Mouse (Mus musculus): ENCODE measurements at regions not wholly inside any gene's neighbourhood (a gene's known extent, or its start where the extent isn't known, plus 50 kb on each side); places are given as distances from the start of the nearest gene placed in this dataset.

DNA sequence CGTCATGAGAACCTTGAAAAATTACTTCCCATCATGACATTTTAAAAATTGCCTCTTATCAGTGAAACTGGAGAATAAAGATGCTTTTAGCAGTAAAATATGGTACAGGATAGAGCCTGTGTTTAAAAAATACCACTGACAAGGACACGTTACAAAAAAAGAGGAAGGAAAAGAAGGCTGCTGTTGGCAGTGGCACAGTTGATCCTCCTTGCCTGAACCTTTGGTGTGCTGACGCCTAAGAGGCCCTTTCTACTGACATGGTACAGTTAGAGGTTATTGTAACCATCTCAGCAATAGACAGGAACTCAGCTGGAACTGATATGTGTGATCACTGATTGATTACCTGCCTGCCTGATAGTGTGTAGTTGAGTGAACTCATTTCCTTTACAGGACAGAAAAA, 75.3 kb upstream of the Tbca start:
- peaks cover 55% of the 10 kb centered on the region for H3K27me3 ChIP-seq (replicated peaks; ENCODE audit: control insufficient read depth, insufficient read depth, low read length)
- H3K4me2 ChIP-seq (replicated peaks; ENCODE audit: low read depth) = no peak overlapping the region
- WGBS = 66% methylated on average over 3 of the region's 3 CpGs
- no peak for ATAC-seq
- no peak overlapping the region for H3K27ac ChIP-seq (ENCODE audit: low read depth, low read length)
- H3K4me1 ChIP-seq (replicated peaks; ENCODE audit: control insufficient read depth, insufficient read depth, low read length) = no peaks in the 10 kb centered on the region
- no peaks in the 10 kb centered on the region for H3K9me3 ChIP-seq (ENCODE audit: control insufficient read depth)
- H3K36me3 ChIP-seq (ENCODE audit: control insufficient read depth, insufficient read depth) = no peaks in the 10 kb centered on the region
- H3K4me3 ChIP-seq (ENCODE audit: low read depth, low read length) = no peak overlapping the region
- TF ChIP-seq CTCF (IDR thresholded peaks at IDR 0.05; ENCODE audit: low read depth) = no peak
- no peak overlapping the region for H3K9ac ChIP-seq (ENCODE audit: low read depth, low read length)

DNA sequence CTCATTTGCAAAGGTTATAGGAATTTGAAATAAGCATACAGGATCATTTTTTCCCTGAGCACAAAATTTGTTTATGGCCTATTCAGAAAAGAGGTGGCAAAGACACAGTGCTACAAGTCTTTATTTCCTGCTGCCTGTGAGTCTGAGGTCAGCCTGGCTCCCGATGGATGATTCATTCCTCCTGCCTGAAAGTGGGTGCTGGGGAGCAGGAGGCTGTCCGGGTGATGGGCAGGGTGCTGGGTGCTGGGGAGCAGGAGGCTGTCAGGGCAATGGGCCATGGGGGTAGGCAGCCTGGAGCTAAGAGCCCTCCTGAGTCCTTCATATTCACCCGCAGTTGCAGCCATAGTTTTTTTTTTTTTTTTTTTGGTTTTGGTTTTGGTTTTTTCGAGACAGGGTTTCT, 67.1 kb upstream of the Tbca start:
- TF ChIP-seq CTCF (IDR thresholded peaks at IDR 0.05; ENCODE audit: low read depth) = no peak
- Histone ChIP-seq H3K9me3 (ENCODE audit: control insufficient read depth) (no peaks in the 10 kb centered on the region), H3K9ac (ENCODE audit: low read depth, low read length) (no peak overlapping the region), H3K36me3 (ENCODE audit: control insufficient read depth, insufficient read depth) (no peaks in the 10 kb centered on the region), H3K27ac (ENCODE audit: low read depth, low read length) (no peak overlapping the region), H3K4me3 (ENCODE audit: low read depth, low read length) (no peak overlapping the region), H3K27me3 (replicated peaks; ENCODE audit: control insufficient read depth, insufficient read depth, low read length) (no peaks in the 10 kb centered on the region), H3K4me1 (replicated peaks; ENCODE audit: control insufficient read depth, insufficient read depth, low read length) (no peaks in the 10 kb centered on the region), H3K4me2 (replicated peaks; ENCODE audit: low read depth) (no peak overlapping the region)
- 56% methylated on average over 4 of the region's 4 CpGs for WGBS
- no peak for ATAC-seq

Data from intestine, postnatal 0 days (tissue).